Mouse (Mus musculus) E14TG2a.4 (cell line): ENCODE data around the gene Cd82.

ENCODE experiments used
- CTCF ChIP-seq: conservative IDR thresholded peaks from 2 replicates; pipeline ENCODE4 v1.5.1; 2014; ENCODE audit warnings: low read length
- NANOG ChIP-seq: IDR thresholded peaks from 2 replicates; pipeline ENCODE4 v1.6.1; 2014; ENCODE audit warnings: borderline replicate concordance, low read length, mixed read lengths
- POU5F1 ChIP-seq: IDR thresholded peaks from 2 replicates; pipeline ENCODE4 v1.6.1; 2014; ENCODE audit warnings: low read length, borderline replicate concordance

- TF ChIP-seq NANOG (no peak), CTCF (no peak), POU5F1 (no peak)
Observed at GRCm38 (mm10) chr2:93453046-93453445, 9.9 kb downstream of the Cd82 start.
